Mouse (Mus musculus) gonadal fat pad, adult 2 months (tissue): ENCODE measurements around the gene Arhgap45. TPM values are rescaled to one million over a fixed set of nuclear protein-coding genes. Genes with fewer than 3 reads are reported as not detected.

Experiments
- DNase-seq: peaks from one replicate; pipeline ENCODE4 v3.0.0-alpha.2; 2012; ENCODE audit warnings: low read depth
- polyA plus RNA-seq: library from polyadenylated mRNA; depleted of rRNA; stranded (reverse); fragments of >200 nt; gene quantifications from 2 replicates; pipeline ENCODE4 v1.2.3, GENCODE M21; 2012

The Arhgap45 gene
- polyA plus RNA-seq, 1 experiment, result 20.1 TPM

DNA sequence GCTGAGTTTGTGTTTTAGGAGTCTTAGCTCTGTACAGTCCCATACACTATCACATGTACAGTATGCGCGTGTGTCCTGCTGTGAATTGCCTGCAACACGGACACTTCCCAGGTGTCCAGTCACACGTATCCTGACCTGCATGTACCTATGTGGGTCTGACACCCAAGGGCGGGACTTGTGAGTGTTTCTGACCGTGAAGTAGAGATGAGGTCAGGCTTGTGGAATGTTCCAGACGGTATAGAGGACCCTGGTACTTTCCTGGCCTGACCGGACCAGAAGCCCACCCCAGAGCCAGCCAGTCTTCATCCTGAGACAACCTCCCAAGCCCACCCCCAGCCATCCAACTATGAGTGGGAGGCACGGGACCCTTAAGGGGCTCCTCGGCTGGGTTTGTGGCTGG lies 870 bp upstream of the Arhgap45 start:
- DNase-seq, result no peak

- DNase-seq, result no peak
Observed at GRCm38 (mm10) chr10:80016931-80017330, 478 bp downstream of the Arhgap45 start.

GRCm38 (mm10) chr10:80017361-80017760 lies 908 bp downstream of the Arhgap45 start:
- no peak for DNase-seq

DNA sequence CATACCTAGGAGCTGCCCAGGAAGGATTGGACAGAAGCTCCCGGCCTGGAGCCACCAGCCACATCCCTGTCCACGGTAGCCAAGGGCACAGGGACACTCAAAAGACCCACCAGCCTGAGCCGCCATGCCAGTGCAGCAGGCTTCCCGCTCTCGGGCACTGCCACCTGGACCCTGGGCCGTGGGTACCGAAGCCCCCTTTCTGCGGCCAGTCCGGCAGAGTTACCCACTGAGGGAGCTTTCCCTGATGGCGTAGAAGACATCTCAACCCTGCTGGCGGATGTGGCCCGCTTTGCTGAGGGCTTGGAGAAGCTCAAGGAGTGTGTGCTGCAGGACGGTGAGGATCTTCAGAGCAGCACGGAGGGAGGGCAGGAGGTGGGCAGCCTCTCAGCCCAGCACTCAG lies 1.3 kb downstream of the Arhgap45 start:
- DNase-seq, result no peak

DNA sequence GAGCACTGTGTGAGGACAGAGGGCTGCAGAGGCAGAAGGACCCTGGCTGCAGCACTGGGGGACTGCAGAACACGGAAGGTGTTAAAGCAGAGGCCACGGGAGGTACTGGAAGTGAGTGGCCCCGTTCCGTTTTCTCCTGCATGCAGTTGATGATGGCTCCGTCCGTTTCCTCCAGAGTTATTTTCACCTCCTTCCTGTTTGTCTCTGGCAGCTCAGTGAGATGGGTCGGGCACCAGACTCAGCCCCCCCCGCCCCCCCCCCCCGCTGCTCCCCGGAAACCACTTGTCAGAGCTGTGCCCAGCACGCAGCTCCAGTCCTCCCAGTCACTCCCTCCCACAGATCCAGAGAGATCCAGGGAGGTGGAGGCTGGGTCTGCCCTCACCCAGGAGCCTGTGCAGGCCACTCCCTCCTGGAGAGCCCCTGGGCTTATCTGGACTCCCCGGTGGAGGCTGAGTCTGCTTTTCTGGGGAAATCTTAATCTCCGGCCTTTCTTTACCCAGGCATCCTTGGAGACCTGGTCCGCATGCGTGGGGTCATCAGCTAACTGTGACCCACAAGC lies 2.4 kb downstream of the Arhgap45 start:
- no peak for DNase-seq

DNA sequence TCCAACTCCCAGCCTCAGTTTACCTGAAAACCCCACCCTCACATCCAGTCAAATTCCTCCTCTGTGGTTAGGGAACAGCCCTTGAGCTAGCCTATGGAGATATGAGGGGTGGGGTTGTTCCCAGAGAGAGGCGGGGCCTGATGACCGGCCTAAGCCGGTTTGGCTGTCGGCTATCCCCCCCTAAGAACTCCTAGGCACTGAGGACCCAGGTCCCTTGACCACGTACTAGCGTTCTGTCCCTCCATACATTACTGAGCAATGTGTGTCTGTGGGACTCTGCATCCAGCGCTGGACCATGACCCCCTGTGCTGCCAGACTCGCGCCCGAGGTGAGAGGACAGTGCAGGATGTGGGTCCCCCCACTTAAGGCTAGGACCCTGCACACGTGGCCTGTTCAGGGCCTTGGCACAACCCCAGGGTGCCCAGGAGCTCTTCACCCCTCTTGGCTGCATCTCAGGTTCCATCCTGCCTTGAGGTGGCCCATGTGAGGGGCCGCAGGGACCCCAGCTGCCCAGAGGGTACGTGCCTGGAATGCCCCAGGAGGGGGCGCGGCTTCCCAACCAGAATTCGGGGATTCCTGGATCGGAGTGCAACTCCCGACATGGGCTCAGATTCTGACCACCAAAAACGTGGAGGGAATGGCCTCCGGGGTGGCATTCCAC lies 3.1 kb downstream of the Arhgap45 start:
- DNase-seq, result no peak

GRCm38 (mm10) chr10:80020191-80020590 lies 3.7 kb downstream of the Arhgap45 start:
- no peak for DNase-seq

DNA sequence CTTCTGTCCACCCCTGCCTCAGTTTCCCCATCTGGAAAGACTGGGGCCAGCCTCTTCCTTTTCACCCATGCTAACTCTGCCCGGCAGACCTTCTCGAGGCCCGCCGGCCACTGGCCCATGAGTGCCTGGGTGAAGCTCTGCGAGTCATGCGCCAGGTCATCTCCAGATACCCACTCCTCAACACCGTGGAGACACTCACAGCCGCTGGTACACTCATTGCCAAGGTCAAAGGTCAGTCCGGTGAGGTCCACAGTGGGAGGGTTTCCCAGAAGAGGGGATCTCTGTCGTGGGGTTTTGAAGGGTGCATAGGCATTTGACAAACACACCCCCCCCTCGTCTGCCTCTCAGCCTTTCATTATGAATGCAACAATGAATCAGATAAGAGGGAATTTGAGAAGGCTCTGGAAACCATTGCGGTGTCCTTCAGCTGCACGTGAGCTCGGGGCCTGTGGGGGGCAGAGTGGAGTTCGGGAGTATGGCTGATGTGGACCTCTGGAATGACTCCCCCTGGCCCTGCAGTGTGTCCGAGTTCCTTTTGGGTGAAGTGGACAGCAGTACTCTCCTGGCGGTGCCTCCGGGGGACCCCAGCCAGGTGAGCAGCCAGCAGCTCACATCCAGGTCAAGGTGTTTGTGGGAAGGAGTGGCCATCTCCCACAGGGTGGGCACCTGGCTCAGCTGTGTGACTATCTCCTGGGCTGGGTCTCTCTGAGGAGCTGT lies 4.3 kb downstream of the Arhgap45 start:
- DNase-seq, result no peak

DNA sequence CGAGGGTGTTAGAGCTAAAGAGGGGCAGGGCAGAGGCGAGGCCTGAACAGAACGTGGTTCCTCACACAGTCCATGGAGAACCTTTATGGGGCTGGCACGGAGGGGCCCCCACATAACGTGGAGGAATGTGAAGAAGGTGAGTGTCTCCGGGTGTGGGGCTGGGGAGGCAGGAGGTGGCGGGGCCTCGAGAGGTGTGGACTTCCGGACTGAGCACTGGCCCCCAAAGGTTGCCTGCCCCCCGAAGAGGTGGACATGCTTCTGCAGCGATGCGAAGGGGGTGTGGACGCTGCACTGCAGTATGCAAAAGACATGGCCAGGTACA lies 4.8 kb downstream of the Arhgap45 start:
- no peak for DNase-seq

GRCm38 (mm10) chr10:80022164-80022563 lies 5.7 kb downstream of the Arhgap45 start:
- no peak for DNase-seq

- no peak for DNase-seq
Observed at GRCm38 (mm10) chr10:80022806-80023205, 6.4 kb downstream of the Arhgap45 start.

- no peak for DNase-seq
Observed at GRCm38 (mm10) chr10:80023758-80024157, 7.3 kb downstream of the Arhgap45 start.

GRCm38 (mm10) chr10:80024229-80025043 lies 8.0 kb downstream of the Arhgap45 start:
- no peak for DNase-seq

GRCm38 (mm10) chr10:80025044-80025347 lies 8.5 kb downstream of the Arhgap45 start:
- no peak for DNase-seq

DNA sequence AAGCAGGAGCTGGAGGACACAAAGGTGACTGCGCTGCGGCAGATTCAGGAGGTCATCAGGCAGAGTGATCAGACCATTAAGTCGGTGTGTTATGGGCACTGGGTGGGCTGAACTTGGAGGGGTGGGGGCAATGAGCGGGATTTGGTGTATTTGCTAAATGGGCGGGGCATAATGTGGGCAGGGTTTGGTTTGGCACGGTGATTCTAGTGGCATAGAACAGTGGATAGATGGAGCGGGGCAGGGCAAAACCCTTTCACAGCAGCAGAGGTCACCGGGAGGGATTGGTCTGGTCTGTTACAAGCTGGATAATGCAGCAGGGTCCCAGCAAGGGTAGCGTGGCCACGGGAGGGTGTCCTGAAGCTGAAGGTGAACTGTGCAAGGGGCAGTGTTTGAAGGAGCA lies 9.0 kb downstream of the Arhgap45 start:
- DNase-seq, result no peak

GRCm38 (mm10) chr10:80025889-80026288 lies 9.4 kb downstream of the Arhgap45 start:
- no peak for DNase-seq

GRCm38 (mm10) chr10:80027681-80028520 lies 11.4 kb downstream of the Arhgap45 start:
- no peak for DNase-seq

DNA sequence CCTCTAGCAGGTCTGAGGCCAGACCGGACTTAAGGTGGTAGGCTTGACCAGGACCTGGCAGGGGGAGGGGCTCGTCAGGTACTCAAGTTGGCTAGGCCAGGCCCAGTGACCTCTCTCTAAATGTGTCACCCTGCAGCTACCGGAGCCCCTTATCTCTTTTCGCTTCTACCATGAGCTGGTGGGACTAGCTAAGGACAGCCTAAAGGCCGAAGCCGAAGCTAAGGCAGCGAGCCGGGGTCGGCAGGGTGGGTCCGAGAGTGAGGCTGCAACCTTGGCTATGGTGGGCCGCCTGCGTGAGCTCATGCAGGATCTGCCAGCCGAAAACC lies 12.0 kb downstream of the Arhgap45 start:
- no peak for DNase-seq

GRCm38 (mm10) chr10:80030191-80030590 lies 13.7 kb downstream of the Arhgap45 start:
- no peak for DNase-seq

GRCm38 (mm10) chr10:80030736-80031135 lies 14.3 kb downstream of the Arhgap45 start:
- no peak for DNase-seq

DNA sequence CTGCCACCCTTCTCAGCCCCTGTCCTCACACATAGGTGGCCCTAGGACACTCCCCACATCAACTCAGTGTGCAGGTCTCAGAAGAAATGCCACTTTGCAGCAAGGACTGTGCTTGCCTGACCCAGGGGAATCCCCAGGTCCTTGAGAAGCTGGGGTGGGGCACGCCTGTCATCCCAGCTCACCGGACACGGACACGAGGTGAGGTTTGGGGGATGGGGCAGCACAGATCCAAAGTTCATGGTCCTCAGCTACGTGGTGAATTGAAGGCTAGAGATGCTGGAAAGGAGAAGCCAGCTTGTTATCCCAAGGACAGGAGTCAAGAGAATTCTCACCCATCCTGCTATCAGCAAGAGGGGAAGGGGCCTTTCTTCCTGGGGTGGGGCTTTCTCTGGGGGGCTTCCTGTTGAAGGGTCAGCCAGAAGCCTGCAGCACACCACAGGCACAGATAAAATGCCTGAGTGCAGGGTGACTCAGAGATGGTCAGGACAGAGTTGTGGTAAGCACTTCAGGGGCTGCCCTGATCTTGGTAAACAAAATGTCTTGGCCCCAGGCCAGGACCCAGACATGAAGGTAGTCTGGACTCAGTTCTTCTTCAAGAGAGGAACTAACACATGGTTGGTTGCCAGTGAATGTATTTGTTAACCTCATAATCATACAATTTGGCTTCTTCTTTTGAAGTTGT lies 16.5 kb downstream of the Arhgap45 start:
- no peak for DNase-seq
